Mouse (Mus musculus) left cerebral cortex, postnatal 4 days (tissue): ENCODE measurements at regions not wholly inside any gene's neighbourhood (a gene's known extent, or its start where the extent isn't known, plus 50 kb on each side); places are given as distances from the start of the nearest gene placed in this dataset.

Source experiments
- DNase-seq: peaks from one replicate; pipeline ENCODE4 v3.0.0-alpha.2; 2022
- intact Hi-C: fragments of 180-260 bp; cut with DNase I; formaldehyde crosslinking; loops from one replicate; pipeline ENCODE4 v1.15.1; 2025

DNA sequence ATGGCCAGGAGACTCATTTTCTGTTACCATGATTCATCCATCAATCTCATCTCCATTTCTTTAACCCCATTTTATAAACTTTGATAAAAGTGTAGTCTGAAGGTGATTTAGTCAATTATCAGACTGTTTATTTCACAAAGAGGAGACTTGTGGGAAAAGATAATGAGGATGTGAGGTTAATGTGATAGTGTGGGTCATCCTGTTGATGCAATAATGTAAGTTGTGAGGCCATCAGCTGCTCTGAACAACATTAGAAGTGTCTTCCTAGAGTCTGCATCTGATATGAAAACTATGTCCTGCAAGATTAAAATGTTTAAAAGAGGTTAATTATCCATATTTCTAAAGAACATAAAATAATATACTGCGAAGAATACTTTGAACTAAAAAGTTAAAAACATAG, 842.8 kb downstream of the Pcdh17 start:
- no peak for DNase-seq
- intact Hi-C loops, result no loop called here

DNA sequence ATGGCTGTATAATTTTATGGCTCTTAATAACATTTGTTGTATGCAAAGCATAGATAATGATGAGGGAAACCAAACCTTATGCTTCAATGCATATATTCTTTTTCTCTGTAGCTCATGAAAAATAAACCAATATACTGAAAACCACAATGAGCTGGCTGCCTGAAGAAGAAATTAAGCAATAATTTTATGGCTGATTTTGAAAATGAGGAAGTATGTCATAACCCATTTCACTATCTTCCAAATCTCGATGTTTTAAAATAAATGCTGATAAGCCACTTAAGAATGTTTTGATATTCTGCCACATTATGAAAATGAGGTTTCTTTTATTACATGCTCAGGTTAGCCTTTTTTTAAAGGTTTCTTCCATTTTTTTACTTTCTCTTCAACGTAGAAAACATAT, 844.1 kb downstream of the Pcdh17 start:
- DNase-seq, result no peak
- intact Hi-C loops, result no loop called here

DNA sequence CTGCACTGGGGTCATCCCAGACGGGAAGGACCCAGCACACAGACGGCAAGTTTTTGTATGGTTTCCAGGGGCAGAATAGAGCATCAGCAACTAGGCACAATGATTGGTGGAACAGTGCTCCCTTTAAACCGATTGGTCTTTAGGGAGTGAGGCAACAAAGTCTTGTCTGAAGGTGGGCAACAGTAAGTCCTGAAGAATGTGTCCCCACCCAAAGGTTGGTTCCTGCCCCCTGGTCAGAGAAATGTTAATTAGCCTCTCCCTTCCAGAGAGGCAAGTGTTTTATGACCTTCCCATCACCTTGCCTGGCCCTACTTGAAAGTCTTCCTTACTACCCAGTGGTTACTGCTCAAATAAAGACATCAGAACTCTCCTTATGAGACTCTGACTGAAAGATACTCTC, 855.6 kb downstream of the Pcdh17 start:
- no peak for DNase-seq
- intact Hi-C loops, result no loop called here

DNA sequence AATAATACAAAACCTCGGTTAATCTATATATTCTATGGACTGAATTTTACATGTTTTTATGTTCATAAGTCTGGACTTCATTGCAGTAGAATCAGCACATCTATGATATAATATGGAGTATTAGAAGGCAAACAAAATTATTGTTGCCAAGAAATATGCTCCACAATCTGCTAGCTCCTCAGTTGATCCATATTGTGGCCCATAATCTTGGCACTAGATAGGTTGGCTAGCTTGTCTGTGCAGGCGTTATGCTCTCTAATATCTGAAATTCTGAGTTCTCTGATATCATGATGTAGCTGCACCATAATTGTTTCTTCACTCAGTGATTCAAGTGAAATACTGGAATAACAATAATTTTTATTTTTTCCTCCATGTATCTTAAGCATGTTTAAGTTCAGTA, 877.3 kb downstream of the Pcdh17 start:
- intact Hi-C loops, result no loop called here

DNA sequence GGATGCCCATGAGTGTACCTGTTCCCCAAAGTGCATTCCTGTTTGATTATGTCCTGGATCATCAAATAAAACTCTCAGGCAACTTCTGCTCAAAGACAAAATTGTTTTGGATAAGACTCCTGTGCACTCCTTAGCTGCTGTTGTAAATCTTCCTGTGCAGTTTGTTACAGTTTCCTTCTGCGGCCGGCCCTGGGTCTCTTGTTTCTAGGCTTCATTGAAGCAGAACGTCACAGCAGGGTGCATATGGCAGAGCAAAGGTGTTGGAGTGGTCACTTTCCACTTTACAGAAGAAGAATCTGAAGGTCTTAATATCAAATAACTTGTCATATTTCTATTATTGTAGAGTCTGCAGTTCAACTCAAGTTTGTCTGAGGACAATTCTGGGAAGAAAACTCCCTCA, 889.9 kb downstream of the Pcdh17 start:
- intact Hi-C loops, result no loop called here

More for the DNA sequence above, 877.3 kb downstream of the Pcdh17 start:
- no peak for DNase-seq

DNA sequence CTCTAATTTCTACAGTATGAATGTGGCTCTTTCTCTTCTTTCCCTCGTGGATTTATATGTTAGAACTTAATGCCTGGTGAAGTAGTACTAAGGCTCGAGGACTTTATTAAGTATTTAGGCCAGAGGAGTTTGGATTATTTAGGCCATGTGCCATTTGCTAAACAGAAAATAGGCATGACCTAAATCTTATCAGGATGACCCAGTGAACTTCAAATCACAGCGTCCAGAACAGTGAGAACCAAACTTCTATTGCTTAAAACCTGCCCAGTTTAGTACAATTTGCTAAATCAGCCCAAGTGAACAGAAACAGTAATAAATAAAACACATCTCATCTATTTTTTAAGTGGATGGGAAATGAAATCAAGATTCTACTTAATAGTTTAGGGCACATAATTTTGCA, 893.8 kb downstream of the Pcdh17 start:
- no peak for DNase-seq
- intact Hi-C loops, result no loop called here

More for the DNA sequence above, 889.9 kb downstream of the Pcdh17 start:
- no peak for DNase-seq

DNA sequence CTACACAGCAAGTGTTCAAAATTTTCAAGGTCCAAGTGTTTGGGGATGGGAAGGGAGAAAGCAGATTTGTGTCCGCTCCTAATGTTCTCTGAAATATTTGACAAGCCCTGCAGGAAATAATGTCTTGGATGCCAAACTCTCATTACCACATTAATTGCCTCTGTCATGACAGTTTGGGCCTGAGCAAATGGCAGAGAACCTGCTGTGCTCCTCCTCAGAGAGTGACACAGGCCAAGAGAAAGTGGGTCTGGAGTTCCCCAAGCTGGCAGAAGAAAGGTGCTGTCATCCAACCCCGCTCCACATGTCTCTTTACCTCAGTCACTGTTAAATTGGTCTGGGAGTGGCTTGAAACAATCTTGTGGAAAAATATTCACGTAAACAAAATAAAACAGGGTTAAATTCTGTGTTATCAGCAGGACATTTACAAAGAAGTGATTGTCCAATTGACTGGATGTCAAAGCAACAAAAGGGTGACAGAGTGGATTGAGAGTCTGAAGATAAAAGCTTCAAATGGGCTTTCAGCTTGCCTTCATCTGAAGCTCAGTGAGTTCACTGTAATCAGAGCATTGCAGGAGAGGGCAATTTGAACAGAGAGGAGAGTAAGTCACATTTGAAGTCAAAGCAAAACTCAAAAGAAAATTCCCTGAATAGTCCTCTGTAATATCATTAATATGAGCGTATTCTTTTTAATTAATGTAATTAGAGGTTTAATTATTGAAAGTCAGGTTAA, 911.4 kb downstream of the Pcdh17 start:
- DNase-seq, result peak; percentile 48
- intact Hi-C loops, result no loop called here

DNA sequence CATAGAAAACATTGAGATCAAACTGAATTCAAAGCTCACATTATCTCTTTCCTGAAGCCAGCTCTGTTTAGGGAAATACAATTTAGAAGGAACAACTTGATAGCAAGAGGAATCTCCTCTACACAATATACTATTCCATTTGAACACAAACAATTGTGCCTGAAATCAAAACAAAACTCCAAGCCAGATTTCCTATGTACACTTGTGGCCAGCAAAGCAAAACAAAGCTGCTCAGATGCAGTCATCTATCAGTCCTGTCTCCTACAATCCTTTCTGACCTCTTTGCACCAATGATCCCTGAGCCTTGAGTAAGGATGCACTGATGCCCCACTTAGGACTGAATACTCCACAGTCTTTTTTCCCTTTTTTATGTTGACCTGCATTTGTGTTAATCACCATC, 920.2 kb downstream of the Pcdh17 start:
- DNase-seq, result no peak
- intact Hi-C loops, result no loop called here

DNA sequence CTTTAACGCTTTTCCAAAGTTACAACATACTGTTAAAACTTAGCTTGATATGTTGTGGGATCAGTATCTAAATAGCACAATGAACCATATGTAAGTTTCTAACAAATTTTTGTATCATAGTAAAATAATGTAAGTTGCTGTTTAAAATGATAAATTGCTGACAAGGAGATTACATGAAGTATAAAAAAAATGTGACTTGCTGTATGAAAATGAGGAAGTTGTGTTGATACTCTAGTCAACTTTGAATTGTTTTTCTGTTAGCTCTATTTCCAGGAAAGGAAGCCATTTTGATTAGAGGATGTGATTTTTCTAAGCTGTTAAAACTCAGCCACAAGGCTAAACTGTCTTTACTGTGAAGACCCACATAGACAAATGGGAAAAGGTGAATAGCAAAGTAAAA, 929.9 kb downstream of the Pcdh17 start:
- intact Hi-C loops, result no loop called here
- DNase-seq, result no peak

DNA sequence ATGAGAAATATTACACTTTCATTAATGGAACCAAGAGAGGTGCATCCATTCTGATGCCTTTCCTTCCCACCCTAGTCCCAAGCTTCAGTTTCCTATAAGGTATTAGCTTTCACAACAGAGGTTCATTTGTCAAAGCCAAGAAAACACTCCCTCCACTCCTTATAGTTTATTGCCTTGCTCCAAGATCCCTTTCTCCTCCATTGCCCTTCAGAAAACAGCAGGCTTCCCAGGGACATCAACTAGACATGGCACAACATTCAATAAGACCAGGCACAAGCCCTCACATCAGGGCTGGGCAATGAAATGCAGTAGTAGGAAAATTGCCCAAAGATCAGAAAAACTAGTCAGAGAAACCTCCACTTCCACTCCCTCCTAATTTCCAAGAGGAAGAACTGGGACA, 960.3 kb downstream of the Pcdh17 start:
- DNase-seq, result no peak
- intact Hi-C loops, result no loop called here
